Mouse (Mus musculus): Measurements from ENCODE around the gene Lrp2bp. TPM values are rescaled to one million over a fixed set of nuclear protein-coding genes. Genes with fewer than 3 reads are reported as not detected.

Gene Lrp2bp
- polyA plus RNA-seq, 1 experiment = 0.17 TPM

GRCm38 (mm10) chr8:46022758-46023157 lies 23.7 kb downstream of the Lrp2bp start:
- no peaks in the 10 kb centered on the region for H3K4me1 ChIP-seq (ENCODE audit: control insufficient read depth, insufficient read depth, low read length)
- no peaks in the 10 kb centered on the region for H3K27me3 ChIP-seq (replicated peaks; ENCODE audit: control insufficient read depth, insufficient read depth, low read length)
- no peak overlapping the region for H3K4me3 ChIP-seq (ENCODE audit: insufficient read depth, low read depth, low read length)
- TF ChIP-seq CTCF (conservative IDR thresholded peaks at IDR 0.05; ENCODE audit: insufficient read depth, insufficient read length, low read depth, low read length) = no peak
- TF ChIP-seq POLR2A (IDR thresholded peaks at IDR 0.05; ENCODE audit: low read depth, low read length) = no peak
- 95% methylated on average over 9 of the region's 9 CpGs for WGBS
- no peak for DNase-seq
- H3K36me3 ChIP-seq (ENCODE audit: control insufficient read depth, insufficient read depth, low read length) = no peaks in the 10 kb centered on the region
- no peak overlapping the region for H3K27ac ChIP-seq (ENCODE audit: insufficient read depth, low read depth, low read length)

- DNase-seq = no peak
- TF ChIP-seq POLR2A (IDR thresholded peaks at IDR 0.05; ENCODE audit: low read depth, low read length) (no peak), CTCF (conservative IDR thresholded peaks at IDR 0.05; ENCODE audit: insufficient read depth, insufficient read length, low read depth, low read length) (no peak)
- H3K4me3 ChIP-seq (ENCODE audit: insufficient read depth, low read depth, low read length) = no peak overlapping the region
- no peaks in the 10 kb centered on the region for H3K27me3 ChIP-seq (replicated peaks; ENCODE audit: control insufficient read depth, insufficient read depth, low read length)
- no peaks in the 10 kb centered on the region for H3K4me1 ChIP-seq (ENCODE audit: control insufficient read depth, insufficient read depth, low read length)
- H3K36me3 ChIP-seq (ENCODE audit: control insufficient read depth, insufficient read depth, low read length) = no peaks in the 10 kb centered on the region
- 54% methylated on average over 4 of the region's 4 CpGs for WGBS
- H3K27ac ChIP-seq (ENCODE audit: insufficient read depth, low read depth, low read length) = no peak overlapping the region
Measured at GRCm38 (mm10) chr8:46024392-46024791, 25.3 kb downstream of the Lrp2bp start.

GRCm38 (mm10) chr8:46036217-46036616 lies 37.1 kb downstream of the Lrp2bp start:
- WGBS = 48% methylated on average over 11 of the region's 11 CpGs
- H3K27ac ChIP-seq (ENCODE audit: insufficient read depth, low read depth, low read length) = no peak overlapping the region
- peak; percentile 87 for DNase-seq
- no peaks in the 10 kb centered on the region; the same call in 1 of the 2 replicates for H3K36me3 ChIP-seq (ENCODE audit: control insufficient read depth, insufficient read depth, low read length)
- no peaks in the 10 kb centered on the region for H3K27me3 ChIP-seq (replicated peaks; ENCODE audit: control insufficient read depth, insufficient read depth, low read length)
- H3K4me1 ChIP-seq (ENCODE audit: control insufficient read depth, insufficient read depth, low read length) = no peaks in the 10 kb centered on the region
- TF ChIP-seq CTCF (conservative IDR thresholded peaks at IDR 0.05; ENCODE audit: insufficient read depth, insufficient read length, low read depth, low read length) = no peak
- TF ChIP-seq POLR2A (IDR thresholded peaks at IDR 0.05; ENCODE audit: low read depth, low read length) = no peak
- H3K4me3 ChIP-seq (ENCODE audit: insufficient read depth, low read depth, low read length) = no peak overlapping the region

GRCm38 (mm10) chr8:46039666-46040065 lies 40.6 kb downstream of the Lrp2bp start:
- WGBS = 53% methylated on average over 1 of the region's 1 CpGs
- TF ChIP-seq CTCF (conservative IDR thresholded peaks at IDR 0.05; ENCODE audit: insufficient read depth, insufficient read length, low read depth, low read length) (no peak), POLR2A (IDR thresholded peaks at IDR 0.05; ENCODE audit: low read depth, low read length) (no peak)
- no peak overlapping the region for H3K4me3 ChIP-seq (ENCODE audit: insufficient read depth, low read depth, low read length)
- H3K4me1 ChIP-seq (ENCODE audit: control insufficient read depth, insufficient read depth, low read length) = no peaks in the 10 kb centered on the region
- no peak overlapping the region for H3K27ac ChIP-seq (ENCODE audit: insufficient read depth, low read depth, low read length)
- no peaks in the 10 kb centered on the region; the same call in none of the 2 replicates for H3K36me3 ChIP-seq (ENCODE audit: control insufficient read depth, insufficient read depth, low read length)
- no peak for DNase-seq
- H3K27me3 ChIP-seq (replicated peaks; ENCODE audit: control insufficient read depth, insufficient read depth, low read length) = no peaks in the 10 kb centered on the region

- H3K36me3 ChIP-seq (ENCODE audit: control insufficient read depth, insufficient read depth, low read length) = no peaks in the 10 kb centered on the region; the same call in none of the 2 replicates
- no peak for DNase-seq
- no peaks in the 10 kb centered on the region for H3K4me1 ChIP-seq (ENCODE audit: control insufficient read depth, insufficient read depth, low read length)
- no peak overlapping the region for H3K27ac ChIP-seq (ENCODE audit: insufficient read depth, low read depth, low read length)
- 79% methylated on average over 13 of the region's 13 CpGs for WGBS
- no peaks in the 10 kb centered on the region for H3K27me3 ChIP-seq (replicated peaks; ENCODE audit: control insufficient read depth, insufficient read depth, low read length)
- no peak overlapping the region for H3K4me3 ChIP-seq (ENCODE audit: insufficient read depth, low read depth, low read length)
- no peak for TF ChIP-seq POLR2A (IDR thresholded peaks at IDR 0.05; ENCODE audit: low read depth, low read length)
- no peak for TF ChIP-seq CTCF (conservative IDR thresholded peaks at IDR 0.05; ENCODE audit: insufficient read depth, insufficient read length, low read depth, low read length)
Measured at GRCm38 (mm10) chr8:46040260-46040659, 41.2 kb downstream of the Lrp2bp start.

GRCm38 (mm10) chr8:46072798-46073197 lies 73.7 kb downstream of the Lrp2bp start:
- 83% methylated on average over 5 of the region's 5 CpGs for WGBS
- H3K4me3 ChIP-seq (ENCODE audit: insufficient read depth, low read depth, low read length) = no peak overlapping the region
- H3K27me3 ChIP-seq (replicated peaks; ENCODE audit: control insufficient read depth, insufficient read depth, low read length) = no peaks in the 10 kb centered on the region
- no peaks in the 10 kb centered on the region for H3K4me1 ChIP-seq (ENCODE audit: control insufficient read depth, insufficient read depth, low read length)
- H3K36me3 ChIP-seq (ENCODE audit: control insufficient read depth, insufficient read depth, low read length) = peaks cover 2% of the 10 kb centered on the region; the same call in 1 of the 2 replicates
- no peak overlapping the region for H3K27ac ChIP-seq (ENCODE audit: insufficient read depth, low read depth, low read length)
- no peak for DNase-seq
- TF ChIP-seq CTCF (conservative IDR thresholded peaks at IDR 0.05; ENCODE audit: insufficient read depth, insufficient read length, low read depth, low read length) = no peak

- no peaks in the 10 kb centered on the region for H3K36me3 ChIP-seq (ENCODE audit: control insufficient read depth, insufficient read depth, low read length)
- no peak overlapping the region for H3K4me3 ChIP-seq (ENCODE audit: insufficient read depth, low read depth, low read length)
- no peak for TF ChIP-seq POLR2A (IDR thresholded peaks at IDR 0.05; ENCODE audit: low read depth, low read length)
- no peak for TF ChIP-seq CTCF (conservative IDR thresholded peaks at IDR 0.05; ENCODE audit: insufficient read depth, insufficient read length, low read depth, low read length)
- H3K27me3 ChIP-seq (replicated peaks; ENCODE audit: control insufficient read depth, insufficient read depth, low read length) = no peaks in the 10 kb centered on the region
- H3K4me1 ChIP-seq (ENCODE audit: control insufficient read depth, insufficient read depth, low read length) = no peaks in the 10 kb centered on the region
- no peak for DNase-seq
- H3K27ac ChIP-seq (ENCODE audit: insufficient read depth, low read depth, low read length) = no peak overlapping the region
- 67% methylated on average over 2 of the region's 2 CpGs for WGBS
Measured at GRCm38 (mm10) chr8:46073540-46074140, 74.5 kb downstream of the Lrp2bp start.
